Mouse (Mus musculus): Measurements from ENCODE around the gene Nceh1. TPM values are rescaled to one million over a fixed set of nuclear protein-coding genes. Genes with fewer than 3 reads are reported as not detected.
"Not testable (repeated sequence)": the region's sequence is repeated elsewhere in the genome, so short reads cannot be mapped to it uniquely, and the experiment has no call there.

Nceh1 gene
- polyA plus RNA-seq, 1 experiment = 51.5 TPM

GRCm38 (mm10) chr3:27272926-27273745, 90.4 kb downstream of the Nceh1 start:
- WGBS = 15% methylated on average over 7 of the region's 7 CpGs

GRCm38 (mm10) chr3:27279286-27279925, 96.6 kb downstream of the Nceh1 start:
- not testable (repeated sequence) for H3K4me3 ChIP-seq (replicated peaks; ENCODE audit: insufficient read depth, low read depth, low read length); DNase-seq; H3K27me3 ChIP-seq (ENCODE audit: control insufficient read depth, insufficient read depth, low read length); H3K4me1 ChIP-seq (ENCODE audit: control insufficient read depth, insufficient read depth, low read length); H3K27ac ChIP-seq (ENCODE audit: insufficient read depth, low read length)
- 96% methylated on average over 14 of the region's 14 CpGs for WGBS

More at GRCm38 (mm10) chr3:27272926-27273745, 90.4 kb downstream of the Nceh1 start:
- TF ChIP-seq CTCF (IDR thresholded peaks at IDR 0.05; ENCODE audit: borderline replicate concordance, insufficient read depth, low read depth, low read length) (no peak), POLR2A (IDR thresholded peaks at IDR 0.05; ENCODE audit: borderline replicate concordance, insufficient read depth, low read length) (no peak)
- no peak overlapping the region for H3K4me3 ChIP-seq (replicated peaks; ENCODE audit: insufficient read depth, low read depth, low read length)
- no peak overlapping the region for H3K27ac ChIP-seq (ENCODE audit: insufficient read depth, low read length)
- no peak for DNase-seq
- no peaks in the 10 kb centered on the region for H3K4me1 ChIP-seq (ENCODE audit: control insufficient read depth, insufficient read depth, low read length)
- no peaks in the 10 kb centered on the region for H3K27me3 ChIP-seq (ENCODE audit: control insufficient read depth, insufficient read depth, low read length)

DNA sequence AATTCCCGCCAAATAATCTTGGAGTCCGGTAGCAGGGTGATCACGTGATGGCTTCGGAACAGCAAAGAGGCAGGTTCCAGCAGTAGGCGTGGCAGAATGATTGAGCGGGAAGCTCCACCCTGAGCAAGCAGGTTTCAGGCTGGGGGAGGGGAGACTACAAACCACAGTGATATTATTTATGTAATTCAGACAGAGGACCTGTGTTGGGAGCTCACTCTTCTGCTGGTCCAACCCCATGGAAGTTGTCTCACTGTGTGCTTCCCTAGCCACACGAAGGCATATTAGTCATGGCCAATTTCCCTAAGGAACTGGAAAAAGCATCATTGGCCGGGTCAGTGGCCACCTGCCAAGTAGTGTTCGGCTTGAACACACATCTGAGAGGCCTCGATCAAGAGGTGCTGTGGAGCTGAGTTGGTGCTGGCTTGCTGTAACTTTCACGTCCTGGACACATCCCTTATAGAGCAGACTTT, 97.5 kb downstream of the Nceh1 start:
- no peak overlapping the region for H3K27ac ChIP-seq (ENCODE audit: insufficient read depth, low read length)
- H3K4me1 ChIP-seq (ENCODE audit: control insufficient read depth, insufficient read depth, low read length) = no peaks in the 10 kb centered on the region
- 37% methylated on average over 11 of the region's 11 CpGs for WGBS
- TF ChIP-seq CTCF (IDR thresholded peaks at IDR 0.05; ENCODE audit: borderline replicate concordance, insufficient read depth, low read depth, low read length) (no peak), POLR2A (IDR thresholded peaks at IDR 0.05; ENCODE audit: borderline replicate concordance, insufficient read depth, low read length) (no peak)
- H3K4me3 ChIP-seq (replicated peaks; ENCODE audit: insufficient read depth, low read depth, low read length) = no peak overlapping the region
- DNase-seq = no peak
- H3K27me3 ChIP-seq (ENCODE audit: control insufficient read depth, insufficient read depth, low read length) = no peaks in the 10 kb centered on the region

DNA sequence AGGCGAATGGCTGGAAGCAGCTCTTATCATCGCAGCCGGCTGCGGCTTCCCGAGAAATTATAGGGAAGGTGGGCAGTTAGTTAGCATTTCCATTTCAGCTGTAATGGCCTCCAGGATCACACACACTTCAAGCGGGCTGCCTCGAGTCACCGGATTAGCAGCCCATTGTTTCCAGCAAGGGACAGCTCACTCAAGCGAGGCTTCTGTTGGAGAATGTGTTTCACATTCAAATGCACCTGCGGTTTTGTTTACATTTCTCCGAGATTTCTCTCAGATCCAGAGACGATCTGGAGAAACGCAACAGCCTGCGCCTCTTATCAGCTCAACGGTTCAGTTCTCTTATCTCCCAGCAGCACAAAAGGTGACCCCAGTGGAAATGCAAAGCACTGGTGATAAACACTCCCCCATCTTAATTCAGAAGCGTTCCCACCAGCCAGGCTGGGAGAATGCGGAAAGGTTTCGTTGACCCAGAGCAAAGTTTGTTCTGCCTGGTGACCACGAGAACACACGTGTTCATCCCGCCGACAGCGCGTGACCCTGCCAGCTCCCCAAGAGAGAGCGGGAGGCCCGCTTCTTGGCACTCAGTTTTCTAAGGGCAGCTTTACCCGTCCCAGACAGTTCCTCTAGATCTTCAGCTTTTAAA, 100.4 kb downstream of the Nceh1 start:
- no peaks in the 10 kb centered on the region for H3K4me1 ChIP-seq (ENCODE audit: control insufficient read depth, insufficient read depth, low read length)
- peak in 1 of 2 experiments; percentile 9 for DNase-seq
- no peak overlapping the region for H3K27ac ChIP-seq (ENCODE audit: insufficient read depth, low read length)
- no peaks in the 10 kb centered on the region for H3K27me3 ChIP-seq (ENCODE audit: control insufficient read depth, insufficient read depth, low read length)
- TF ChIP-seq CTCF (IDR thresholded peaks at IDR 0.05; ENCODE audit: borderline replicate concordance, insufficient read depth, low read depth, low read length) (no peak), POLR2A (IDR thresholded peaks at IDR 0.05; ENCODE audit: borderline replicate concordance, insufficient read depth, low read length) (no peak)
- peak overlapping the region; percentile 29 for H3K4me3 ChIP-seq (replicated peaks; ENCODE audit: insufficient read depth, low read depth, low read length)
- WGBS = 6% methylated on average over 27 of the region's 27 CpGs

GRCm38 (mm10) chr3:27283796-27284195, 101.0 kb downstream of the Nceh1 start:
- H3K4me3 ChIP-seq (replicated peaks; ENCODE audit: insufficient read depth, low read depth, low read length) = no peak overlapping the region
- WGBS = 51% methylated on average over 7 of the region's 7 CpGs
- H3K4me1 ChIP-seq (ENCODE audit: control insufficient read depth, insufficient read depth, low read length) = no peaks in the 10 kb centered on the region
- no peak overlapping the region for H3K27ac ChIP-seq (ENCODE audit: insufficient read depth, low read length)
- TF ChIP-seq CTCF (IDR thresholded peaks at IDR 0.05; ENCODE audit: borderline replicate concordance, insufficient read depth, low read depth, low read length) (no peak), POLR2A (IDR thresholded peaks at IDR 0.05; ENCODE audit: borderline replicate concordance, insufficient read depth, low read length) (no peak)
- H3K27me3 ChIP-seq (ENCODE audit: control insufficient read depth, insufficient read depth, low read length) = no peaks in the 10 kb centered on the region
- DNase-seq = no peak

- no peak for DNase-seq
- no peak for TF ChIP-seq CTCF (IDR thresholded peaks at IDR 0.05; ENCODE audit: borderline replicate concordance, insufficient read depth, low read depth, low read length)
- TF ChIP-seq POLR2A (IDR thresholded peaks at IDR 0.05; ENCODE audit: borderline replicate concordance, insufficient read depth, low read length) = no peak
- no peak overlapping the region for H3K27ac ChIP-seq (ENCODE audit: insufficient read depth, low read length)
- H3K27me3 ChIP-seq (ENCODE audit: control insufficient read depth, insufficient read depth, low read length) = no peaks in the 10 kb centered on the region
- 94% methylated on average over 5 of the region's 5 CpGs for WGBS
- no peaks in the 10 kb centered on the region for H3K4me1 ChIP-seq (ENCODE audit: control insufficient read depth, insufficient read depth, low read length)
- H3K4me3 ChIP-seq (replicated peaks; ENCODE audit: insufficient read depth, low read depth, low read length) = no peak overlapping the region
These were observed 101.5 kb downstream of the Nceh1 start for GRCm38 (mm10) chr3:27284227-27284626.

DNA sequence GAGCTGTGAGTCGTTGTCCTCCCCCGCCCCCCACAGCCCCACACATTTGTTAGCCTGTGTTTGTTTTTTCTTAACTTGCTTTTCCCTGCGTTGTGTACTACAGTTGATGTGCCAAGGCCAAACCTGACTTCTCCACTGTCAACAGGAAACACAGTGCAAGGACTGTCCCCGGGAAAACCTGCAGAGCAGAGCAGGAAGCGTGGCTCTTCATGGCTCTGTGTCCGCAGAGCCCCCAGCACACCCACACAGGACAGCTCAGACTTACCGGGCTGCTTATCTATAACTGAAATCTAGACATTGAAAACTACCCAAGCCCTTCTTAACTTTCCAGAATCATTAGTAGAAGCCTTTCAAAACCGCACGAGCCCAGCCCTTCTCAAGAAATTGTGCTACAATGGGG, 102.3 kb downstream of the Nceh1 start:
- WGBS = 86% methylated on average over 9 of the region's 9 CpGs

More for the DNA sequence above, 102.3 kb downstream of the Nceh1 start:
- Histone ChIP-seq H3K27me3 (ENCODE audit: control insufficient read depth, insufficient read depth, low read length) (no peaks in the 10 kb centered on the region), H3K4me1 (ENCODE audit: control insufficient read depth, insufficient read depth, low read length) (no peaks in the 10 kb centered on the region), H3K27ac (ENCODE audit: insufficient read depth, low read length) (no peak overlapping the region), H3K4me3 (replicated peaks; ENCODE audit: insufficient read depth, low read depth, low read length) (no peak overlapping the region)
- TF ChIP-seq POLR2A (IDR thresholded peaks at IDR 0.05; ENCODE audit: borderline replicate concordance, insufficient read depth, low read length) (no peak), CTCF (IDR thresholded peaks at IDR 0.05; ENCODE audit: borderline replicate concordance, insufficient read depth, low read depth, low read length) (no peak)
- no peak for DNase-seq

All from cerebellum, adult 2 months (tissue).